Mouse (Mus musculus) brain, embryonic 14.5 days (tissue): ENCODE measurements around the gene Adamtsl2.

ENCODE experiments used
- CTCF ChIP-seq: fragments of 200-500 bp; IDR thresholded peaks from 2 replicates; pipeline ENCODE4 v1.5.1; 2012; ENCODE audit warnings: inconsistent platforms, mild to moderate bottlenecking, moderate library complexity, borderline replicate concordance; ENCODE audit not compliant: insufficient read depth, insufficient read length; ENCODE audit errors: extremely low read depth
- POLR2A ChIP-seq: fragments of 200-500 bp; IDR thresholded peaks from 2 replicates; pipeline ENCODE4 v1.6.1; 2012; ENCODE audit warnings: mild to moderate bottlenecking, inconsistent platforms, borderline replicate concordance; ENCODE audit not compliant: poor library complexity, insufficient read depth, insufficient read length, severe bottlenecking; ENCODE audit errors: extremely low read depth

DNA sequence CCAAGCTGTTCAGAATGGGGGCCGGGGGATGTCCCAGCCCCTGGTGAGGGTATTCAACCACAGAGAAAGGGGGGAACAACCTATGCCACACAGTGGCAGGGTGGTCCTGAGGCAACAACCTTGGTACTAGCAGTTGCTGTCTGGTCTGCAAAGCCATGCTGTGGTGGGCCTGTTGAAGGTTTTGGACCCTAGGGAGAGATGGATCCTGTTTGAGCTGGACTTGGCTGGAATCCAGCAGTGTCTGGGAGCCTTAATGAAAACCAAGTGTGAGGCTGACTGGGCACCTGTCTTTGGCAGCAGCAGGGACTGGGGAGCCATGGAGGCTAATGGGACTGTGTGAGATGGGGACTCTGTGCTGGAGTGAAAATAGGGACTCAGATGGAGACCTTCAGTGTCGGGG is 470 bp downstream of the Adamtsl2 start:
- TF ChIP-seq CTCF, result no peak
- no peak for TF ChIP-seq POLR2A
